13 mouse cellular contexts compared by ENCODE assay signal in genomic region chr3:131263766-131264486, GRCm38 (mm10). TPM values are rescaled to one million over a fixed set of nuclear protein-coding genes. Genes with fewer than 3 reads are reported as not detected.
DNase-seq lines count a peak whose midpoint lies in the region; ATAC-seq lines count a peak whose summit lies in the region.
"Had no signal": no experiment of that assay in that cellular context is flagged by ENCODE, and none has a peak within 500 bp of the region (broad histone marks: within the 10 kb centered on the region; RNA-seq: fewer than 3 reads in every experiment).

No protein-coding gene starts in this region.

- no peak for ATAC-seq in neural tube, embryonic 15.5 days (ENCODE audit: low FRiP score)
- ATAC-seq in lung, embryonic 15.5 days (ENCODE audit: borderline replicate concordance, extremely low read depth, low FRiP score, low TSS enrichment), result 0 out of 2 replicates have a peak, but pooled peaks have one; percentile 49
- ATAC-seq in CD4-positive, CD25-positive, alpha-beta regulatory T cell, adult 4 months, result no peak
- ATAC-seq in forebrain, embryonic 15.5 days (replicated peaks), result no peak
- ATAC-seq: midbrain, embryonic 16.5 days had no signal

- H3K9me3 ChIP-seq in neural tube, embryonic 15.5 days (replicated peaks), result 0 out of 2 replicates have a peak, but pooled peaks cover 6% of the 10 kb centered on the region
- no peaks in the 10 kb centered on the region for H3K9me3 ChIP-seq in lung, embryonic 15.5 days
- no peaks in the 10 kb centered on the region for H3K9me3 ChIP-seq in forebrain, embryonic 15.5 days
- H3K9me3 ChIP-seq: hindbrain, embryonic 15.5 days had no signal

- no peak overlapping the region for H3K27ac ChIP-seq in neural tube, embryonic 15.5 days (replicated peaks)
- no peak overlapping the region for H3K27ac ChIP-seq in lung, embryonic 15.5 days
- H3K27ac ChIP-seq in forebrain, embryonic 15.5 days (replicated peaks), result no peak overlapping the region
- H3K27ac ChIP-seq: hindbrain, embryonic 15.5 days; limb, embryonic 13.5 days had no signal

- WGBS in neural tube, embryonic 15.5 days, result 43% methylated on average over 15 of the region's 15 CpGs
- 50% methylated on average over 15 of the region's 15 CpGs for WGBS in lung, embryonic 15.5 days
- WGBS in forebrain, embryonic 15.5 days, result 83% methylated on average over 15 of the region's 15 CpGs

- H3K4me2 ChIP-seq in neural tube, embryonic 15.5 days, result no peak overlapping the region
- no peak overlapping the region for H3K4me2 ChIP-seq in lung, embryonic 15.5 days
- H3K4me2 ChIP-seq in forebrain, embryonic 15.5 days (replicated peaks), result no peak overlapping the region
- H3K4me2 ChIP-seq: heart, embryonic 11.5 days; hindbrain, embryonic 15.5 days; limb, embryonic 13.5 days had no signal

- no peaks in the 10 kb centered on the region for H3K36me3 ChIP-seq in neural tube, embryonic 15.5 days
- peaks cover 15% of the 10 kb centered on the region for H3K36me3 ChIP-seq in lung, embryonic 15.5 days
- no peaks in the 10 kb centered on the region for H3K36me3 ChIP-seq in forebrain, embryonic 15.5 days
- H3K36me3 ChIP-seq: hindbrain, embryonic 15.5 days had no signal

- no peak overlapping the region for H3K9ac ChIP-seq in neural tube, embryonic 15.5 days (replicated peaks)
- H3K9ac ChIP-seq in lung, embryonic 15.5 days, result no peak overlapping the region
- H3K9ac ChIP-seq in forebrain, embryonic 15.5 days (replicated peaks), result no peak overlapping the region
- H3K9ac ChIP-seq: hindbrain, embryonic 15.5 days; limb, embryonic 13.5 days had no signal

- no peaks in the 10 kb centered on the region for H3K4me1 ChIP-seq in neural tube, embryonic 15.5 days
- H3K4me1 ChIP-seq in lung, embryonic 15.5 days, result peaks cover 12% of the 10 kb centered on the region
- H3K4me1 ChIP-seq in forebrain, embryonic 15.5 days, result no peaks in the 10 kb centered on the region
- H3K4me1 ChIP-seq: hindbrain, embryonic 15.5 days had no signal

- no peak overlapping the region for H3K4me3 ChIP-seq in neural tube, embryonic 15.5 days (replicated peaks)
- H3K4me3 ChIP-seq in lung, embryonic 15.5 days, result no peak overlapping the region
- no peak overlapping the region for H3K4me3 ChIP-seq in forebrain, embryonic 15.5 days
- H3K4me3 ChIP-seq: hindbrain, embryonic 15.5 days; limb, embryonic 13.5 days had no signal

- peak; percentile 27 for DNase-seq in neural tube, embryonic 10.5 days (ENCODE audit: extremely low spot score, low spot score)
- DNase-seq in kidney, postnatal 14 days, result peak; percentile 79
- no peak for DNase-seq in frontal cortex, postnatal 10 days (ENCODE audit: low spot score in 2 of 2)
- DNase-seq: adrenal gland, adult 2 months; cerebellum, postnatal 36 days had no signal

- no peaks in the 10 kb centered on the region for H3K27me3 ChIP-seq in neural tube, embryonic 15.5 days (replicated peaks)
- no peaks in the 10 kb centered on the region for H3K27me3 ChIP-seq in lung, embryonic 15.5 days
- no peaks in the 10 kb centered on the region for H3K27me3 ChIP-seq in forebrain, embryonic 15.5 days
- H3K27me3 ChIP-seq: hindbrain, embryonic 15.5 days; limb, embryonic 13.5 days had no signal

RNA-seq across cellular contexts. Expression of gene Hadh, which starts 8.0 kb away (rescaled TPM):
- 22.5 and 44.9 TPM in 2 replicates for polyA plus RNA-seq in neural tube, embryonic 15.5 days (2015; fragmentation: Nextera tagmentation; extraction: Ambion mirVana)
- 106 and 108 TPM in 2 replicates for polyA plus RNA-seq in lung, embryonic 15.5 days (2015; fragmentation: Nextera tagmentation; extraction: Ambion mirVana)
- 10 to 100 TPM; 78.8 to 91.6 TPM for polyA plus RNA-seq in CD4-positive, CD25-positive, alpha-beta regulatory T cell, adult 4 months (2017; shearing (Covaris generic))
- polyA plus RNA-seq in forebrain, embryonic 15.5 days (2015; fragmentation: Nextera tagmentation; extraction: Ambion mirVana), result 22.3 and 25.3 TPM in 2 replicates

RNA-seq across cellular contexts. Expression of gene Cyp2u1, which starts 39.1 kb away (rescaled TPM):
- polyA plus RNA-seq in neural tube, embryonic 15.5 days (2015; fragmentation: Nextera tagmentation; extraction: Ambion mirVana), result 8.2 and 8.5 TPM in 2 replicates
- polyA plus RNA-seq in lung, embryonic 15.5 days (2015; fragmentation: Nextera tagmentation; extraction: Ambion mirVana), result 2.2 and 2.5 TPM in 2 replicates
- 1 to 10 TPM in 1 of 2 experiments, under 1 TPM in 1; 0.97 to 1.3 TPM for polyA plus RNA-seq in CD4-positive, CD25-positive, alpha-beta regulatory T cell, adult 4 months (2017; shearing (Covaris generic))
- 4.6 and 6.0 TPM in 2 replicates for polyA plus RNA-seq in forebrain, embryonic 15.5 days (2015; fragmentation: Nextera tagmentation; extraction: Ambion mirVana)

Comparison
In these comparisons a context has a peak if more than half of its experiments do, and no peak if none do; other contexts are left out.
1. DNase-seq: peak in neural tube, embryonic 10.5 days (single experiment) and kidney, postnatal 14 days (single experiment); none in frontal cortex, postnatal 10 days (0 of 2).